Mouse (Mus musculus) c-Kit-positive CD71-positive TER-119-positive erythroid progenitor cells, embryonic 14.5 days (primary cell): ENCODE measurements around the gene Pmpcb.

ENCODE experiments used
- DNase-seq: peaks from one replicate; pipeline ENCODE4 v3.0.0-alpha.2; 2013; ENCODE audit warnings: low spot score

Pmpcb gene

GRCm38 (mm10) chr5:21802907-21803306 is 66.0 kb downstream of the Pmpcb start:
- DNase-seq: no peak

GRCm38 (mm10) chr5:21803691-21804188 is 66.8 kb downstream of the Pmpcb start:
- no peak for DNase-seq

- DNase-seq: no peak
Measured at GRCm38 (mm10) chr5:21804837-21805236, 67.9 kb downstream of the Pmpcb start.
